Mouse (Mus musculus): ENCODE results near the gene Tmem160.
A peak's percentile ranks its signal among the peaks of the same experiment; 100 is the strongest.

Tmem160 gene

DNA sequence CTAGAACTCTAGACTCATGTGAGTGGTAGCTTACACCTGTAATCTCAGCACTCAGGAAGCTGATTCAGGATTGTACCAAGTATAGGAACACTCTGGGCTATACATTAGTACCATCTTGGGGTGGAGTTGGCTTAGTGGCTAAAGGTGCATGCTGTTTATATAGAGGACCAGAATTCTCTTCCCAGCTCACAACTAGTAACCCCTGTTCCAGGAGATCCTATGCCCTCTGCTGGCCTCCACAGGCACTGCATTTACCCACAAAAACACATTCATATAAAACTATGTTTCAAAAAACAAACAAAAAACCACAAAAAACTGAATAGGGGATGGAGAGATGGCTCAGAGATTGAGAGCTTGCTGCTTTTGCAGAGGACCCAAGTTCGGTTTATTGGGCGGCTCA, 40.8 kb downstream of the Tmem160 start:
- peak; percentile 63 for DNase-seq

DNA sequence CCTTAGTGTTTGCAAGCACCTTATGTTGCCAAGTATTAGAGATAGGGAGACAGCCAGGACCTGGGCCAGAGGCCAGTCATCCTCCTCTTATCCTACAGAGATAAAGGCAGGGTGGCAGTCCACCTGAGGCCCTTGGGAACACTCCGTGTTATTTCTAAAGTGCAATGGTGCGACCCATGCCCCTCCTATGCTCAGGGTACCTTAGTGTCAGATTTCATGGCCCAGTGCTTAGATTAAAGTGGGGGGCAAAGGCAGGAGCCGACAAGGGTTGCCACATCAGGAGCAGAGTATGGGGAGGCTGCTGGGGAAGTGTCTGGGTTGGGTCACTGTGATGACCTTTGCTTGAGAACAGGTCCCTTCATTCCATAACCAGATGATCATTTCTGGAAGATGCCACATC, 43.7 kb downstream of the Tmem160 start:
- no peak for DNase-seq

DNA sequence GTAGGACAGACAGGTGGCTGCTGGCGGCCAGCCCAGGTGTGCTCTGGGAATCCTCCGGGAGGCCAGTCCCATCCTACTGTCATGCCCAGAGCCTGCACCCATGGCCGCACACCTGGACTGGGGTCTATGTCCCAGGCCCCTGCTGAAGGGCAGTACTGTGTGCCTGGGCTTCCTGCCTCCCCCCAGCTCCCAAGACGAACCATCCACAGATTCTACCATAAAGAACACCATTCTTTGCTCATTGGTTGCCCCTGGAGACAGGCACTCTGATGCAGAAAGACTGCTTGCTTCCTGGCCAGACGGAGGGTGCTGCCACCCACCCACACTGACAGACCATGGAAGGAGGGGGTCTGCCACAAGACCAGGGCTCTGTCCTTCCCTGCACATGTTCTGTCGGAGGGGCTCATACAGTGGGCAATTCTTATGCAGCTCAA, 47.1 kb downstream of the Tmem160 start:
- no peak for DNase-seq

DNA sequence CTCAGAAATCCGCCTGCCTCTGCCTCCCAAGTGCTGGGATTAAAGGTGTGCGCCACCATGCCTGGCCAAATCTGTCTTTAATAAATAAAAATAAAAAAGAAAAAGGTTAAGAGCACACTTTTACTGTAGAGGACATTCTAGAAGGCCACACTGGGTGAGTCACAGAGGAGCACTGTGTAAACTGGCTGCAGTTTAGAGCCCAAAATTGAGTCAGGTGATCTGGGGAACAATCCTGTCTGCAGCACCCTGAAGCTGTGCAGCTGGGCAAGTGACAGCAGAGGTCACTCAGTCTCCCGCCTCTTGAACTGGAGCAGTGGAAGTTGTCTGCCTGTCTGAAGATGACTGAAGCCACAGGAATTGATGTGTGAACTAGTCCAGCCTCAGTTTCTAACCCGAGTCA, 49.0 kb downstream of the Tmem160 start:
- DNase-seq, result no peak

DNA sequence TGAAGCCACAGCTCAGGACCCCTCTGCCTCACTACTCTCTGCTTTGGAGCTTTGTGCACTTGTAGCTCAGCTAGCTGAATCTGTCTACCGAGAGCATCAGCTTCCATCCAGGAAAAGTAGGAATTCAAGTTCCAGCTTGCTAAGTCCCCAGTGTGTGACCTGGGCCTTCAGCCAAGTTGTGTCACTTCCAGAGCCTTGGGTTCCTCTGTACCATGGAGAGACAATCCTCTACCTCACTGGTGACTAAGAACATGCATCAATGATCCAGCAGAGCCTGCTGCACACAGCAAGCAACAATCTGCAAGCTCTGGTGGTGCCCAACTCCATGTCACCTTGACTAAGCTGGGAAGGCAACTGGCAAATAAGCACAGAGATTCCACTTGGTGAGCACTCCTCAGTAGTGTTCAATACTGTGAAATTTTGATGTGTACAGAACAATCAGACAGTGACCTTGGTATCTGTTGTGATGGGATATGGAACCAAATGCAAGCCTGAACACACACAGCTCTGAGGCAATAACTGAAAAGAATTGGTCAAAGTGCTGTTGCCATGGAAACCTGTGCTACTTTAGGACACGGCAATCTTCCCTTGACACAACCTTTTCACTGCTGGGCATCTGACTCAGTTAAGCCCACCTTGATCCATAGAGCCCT, 52.1 kb downstream of the Tmem160 start:
- no peak for DNase-seq

All from right cerebral cortex, postnatal 4 days (tissue).